Mouse (Mus musculus) liver, adult 2 months (tissue): ENCODE measurements around the gene Cntrob. TPM values are rescaled to one million over a fixed set of nuclear protein-coding genes. Genes with fewer than 3 reads are reported as not detected.

Experiments
- DNase-seq: peaks from one replicate; pipeline ENCODE4 v3.0.0-alpha.2; 2011; ENCODE audit warnings: low read depth, low spot score; ENCODE audit errors: extremely low read depth
- H3K27ac ChIP-seq: fragments of 200-500 bp; replicated peaks from 2 replicates; pipeline ENCODE4 v1.5.1; 2012; ENCODE audit warnings: low read depth, mild to moderate bottlenecking, control low read depth, inconsistent platforms, low read length; ENCODE audit not compliant: insufficient read depth
- H3K27me3 ChIP-seq: fragments of 200-500 bp; 2 replicates; pipeline ENCODE4 v1.6.1; 2012; ENCODE audit warnings: mild to moderate bottlenecking, moderate library complexity, low read length, inconsistent platforms; ENCODE audit not compliant: control insufficient read depth, insufficient read depth
- H3K36me3 ChIP-seq: fragments of 200-500 bp; 2 replicates; pipeline ENCODE4 v1.6.1; 2012; ENCODE audit warnings: low read length, inconsistent platforms; ENCODE audit not compliant: control insufficient read depth, insufficient read depth
- H3K4me1 ChIP-seq: fragments of 200-500 bp; 2 replicates; pipeline ENCODE4 v1.6.1; 2011; ENCODE audit warnings: low read length; ENCODE audit not compliant: control insufficient read depth, insufficient read depth
- H3K4me3 ChIP-seq: fragments of 200-500 bp; 2 replicates; pipeline ENCODE4 v1.5.1; 2011; ENCODE audit warnings: low read depth, mild to moderate bottlenecking, control low read depth, low read length, moderate library complexity; ENCODE audit not compliant: insufficient read depth
- H3K79me2 ChIP-seq: fragments of 200-500 bp; 2 replicates; pipeline ENCODE4 v1.6.1; 2012; ENCODE audit warnings: inconsistent platforms, mild to moderate bottlenecking, low read length, moderate library complexity; ENCODE audit not compliant: control insufficient read depth, insufficient read depth
- H3K9ac ChIP-seq: fragments of 200-500 bp; 2 replicates; pipeline ENCODE4 v1.6.1; 2012; ENCODE audit warnings: low read depth, mild to moderate bottlenecking, control low read depth, inconsistent platforms, low read length
- CTCF ChIP-seq: fragments of 200-500 bp; IDR thresholded peaks from 2 replicates; pipeline ENCODE4 v1.5.1; 2011; ENCODE audit warnings: low read depth, low read length, control low read depth
- POLR2A ChIP-seq: fragments of 200-500 bp; IDR thresholded peaks from 2 replicates; pipeline ENCODE4 v1.6.1; 2011; ENCODE audit warnings: low read length, control low read depth; ENCODE audit not compliant: insufficient read depth; ENCODE audit errors: extremely low read depth
- WGBS: fragments of 180-500 bp; shearing (Covaris S2); methylation state at CpG from one replicate; pipeline ENCODE4 v1.1.7; 2018; 5-methylcytosine and 5-hydroxymethylcytosine counted together
- polyA plus RNA-seq: library from polyadenylated mRNA; depleted of rRNA; stranded (reverse); fragments of >200 nt; gene quantifications from 2 replicates; pipeline ENCODE4 v1.2.3, GENCODE M21; 2012
- total RNA-seq: library from RNA; depleted of rRNA; stranded (reverse); fragments of >200 nt; gene quantifications from 2 replicates; pipeline ENCODE4 v1.2.3, GENCODE M21; 2014

Cntrob gene
- total and polyA plus RNA-seq, 2 experiments = 2.5 to 3.9 TPM

- H3K79me2 ChIP-seq = peaks cover 8% of the 10 kb centered on the region; the same call in 1 of the 2 replicates
- H3K4me3 ChIP-seq = peak overlapping the region; percentile 13; the same call in 1 of the 2 replicates
- WGBS = 1% methylated on average over 22 of the region's 22 CpGs
- H3K36me3 ChIP-seq = peaks cover 9% of the 10 kb centered on the region; the same call in 1 of the 2 replicates
- peak overlapping the region; percentile 62 for H3K9ac ChIP-seq
- no peaks in the 10 kb centered on the region for H3K27me3 ChIP-seq
- H3K4me1 ChIP-seq = peaks cover 22% of the 10 kb centered on the region
- DNase-seq = no peak
- no peak for TF ChIP-seq CTCF
- TF ChIP-seq POLR2A = no peak
- H3K27ac ChIP-seq = peak overlapping the region; percentile 84
These were observed 43.5 kb upstream of the Cntrob start for GRCm38 (mm10) chr11:69366855-69367615.

DNA sequence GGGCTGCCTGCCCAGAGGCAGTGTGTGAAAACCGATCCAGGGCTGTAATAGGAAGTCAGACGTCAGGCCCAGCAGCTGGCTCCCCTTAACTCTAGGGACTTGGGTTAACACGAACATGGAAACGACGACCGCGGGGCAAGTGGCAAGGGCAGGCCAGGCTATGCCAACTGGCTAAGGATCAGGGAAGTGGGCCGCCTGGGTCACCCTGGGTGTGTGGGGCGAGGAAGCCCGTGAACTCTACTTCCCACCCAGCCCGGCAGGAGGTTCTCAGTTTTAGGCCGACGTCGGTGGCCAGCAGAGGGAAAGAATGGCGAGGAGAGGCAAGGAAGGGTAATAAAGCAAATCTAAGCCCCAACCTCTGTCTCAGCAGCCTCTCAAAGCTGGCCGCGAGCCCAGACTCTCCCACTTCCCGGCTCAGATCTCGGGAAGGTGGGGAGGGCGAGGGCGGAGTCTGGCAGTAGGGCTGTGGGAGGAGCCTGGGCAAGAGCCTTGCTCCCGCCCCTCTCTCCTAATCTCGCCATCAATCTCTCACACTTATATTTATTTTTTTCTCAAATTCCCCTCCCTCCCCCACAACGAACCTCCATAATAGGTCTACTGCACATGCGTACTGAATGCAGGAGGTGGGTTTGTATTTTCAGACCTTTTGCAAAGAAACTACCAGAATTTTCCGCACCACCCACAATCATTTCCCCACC, 42.7 kb upstream of the Cntrob start:
- WGBS = 1% methylated on average over 26 of the region's 26 CpGs
- peak; percentile 90 for DNase-seq
- Histone ChIP-seq H3K79me2 (peaks cover 8% of the 10 kb centered on the region; the same call in 1 of the 2 replicates), H3K27me3 (no peaks in the 10 kb centered on the region), H3K9ac (peak overlapping the region; percentile 60), H3K36me3 (peaks cover 14% of the 10 kb centered on the region; the same call in 1 of the 2 replicates), H3K4me1 (peaks cover 22% of the 10 kb centered on the region), H3K27ac (peak overlapping the region; percentile 89), H3K4me3 (peak overlapping the region; percentile 45)
- TF ChIP-seq CTCF = no peak
- 0 out of 2 replicates have a peak, but pooled peaks have one; percentile 18 for TF ChIP-seq POLR2A

DNA sequence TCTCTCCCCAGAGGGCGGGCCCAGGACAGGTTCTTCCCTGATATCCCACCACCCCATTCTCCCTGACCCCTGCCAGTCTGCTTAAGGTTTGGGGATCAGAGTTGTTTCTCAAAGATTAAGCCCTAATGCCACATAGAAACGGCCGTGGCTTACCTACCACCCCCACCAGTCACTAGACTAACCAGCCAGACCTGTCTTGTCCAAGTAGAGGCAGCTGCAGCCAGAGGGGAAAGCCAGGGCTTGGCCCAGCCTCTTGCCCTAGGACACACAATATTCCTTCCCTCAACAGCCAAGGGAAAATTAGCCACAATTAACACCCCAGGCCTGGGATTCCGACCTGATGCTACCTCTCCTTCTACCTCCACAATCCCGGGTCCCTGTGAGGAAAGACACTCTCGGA, 42.1 kb upstream of the Cntrob start:
- TF ChIP-seq CTCF (no peak), POLR2A (no peak)
- Histone ChIP-seq H3K36me3 (peaks cover 19% of the 10 kb centered on the region; the same call in 1 of the 2 replicates), H3K4me3 (peak overlapping the region; percentile 45; the same call in 1 of the 2 replicates), H3K79me2 (peaks cover 8% of the 10 kb centered on the region; the same call in 1 of the 2 replicates), H3K27me3 (no peaks in the 10 kb centered on the region), H3K9ac (peak overlapping the region; percentile 60), H3K27ac (peak overlapping the region; percentile 89), H3K4me1 (peaks cover 22% of the 10 kb centered on the region)
- no peak for DNase-seq
- 21% methylated on average over 6 of the region's 6 CpGs for WGBS

- Histone ChIP-seq H3K9ac (peak overlapping the region; percentile 63; the same call in 1 of the 2 replicates), H3K4me3 (peak overlapping the region; percentile 37), H3K79me2 (peaks cover 8% of the 10 kb centered on the region; the same call in 1 of the 2 replicates), H3K4me1 (peaks cover 22% of the 10 kb centered on the region), H3K27ac (peak overlapping the region; percentile 95), H3K27me3 (no peaks in the 10 kb centered on the region), H3K36me3 (peaks cover 23% of the 10 kb centered on the region; the same call in 1 of the 2 replicates)
- DNase-seq = peak; percentile 97
- TF ChIP-seq POLR2A (0 out of 2 replicates have a peak, but pooled peaks have one; percentile 16), CTCF (no peak)
- WGBS = 0% methylated on average over 6 of the region's 6 CpGs
These were observed 41.3 kb upstream of the Cntrob start for GRCm38 (mm10) chr11:69364910-69365309.

- H3K27me3 ChIP-seq = no peaks in the 10 kb centered on the region
- H3K36me3 ChIP-seq = peaks cover 28% of the 10 kb centered on the region
- H3K79me2 ChIP-seq = peaks cover 8% of the 10 kb centered on the region; the same call in 1 of the 2 replicates
- no peak for TF ChIP-seq POLR2A
- DNase-seq = peak; percentile 95
- WGBS = 9% methylated on average over 8 of the region's 8 CpGs
- H3K9ac ChIP-seq = peak overlapping the region; percentile 63
- peak overlapping the region; percentile 57 for H3K4me3 ChIP-seq
- H3K27ac ChIP-seq = peak overlapping the region; percentile 95
- peaks cover 22% of the 10 kb centered on the region for H3K4me1 ChIP-seq
These were observed 40.8 kb upstream of the Cntrob start for GRCm38 (mm10) chr11:69364376-69364775.
